Mouse (Mus musculus) embryonic stem cell, embryonic (primary cell): ENCODE data around the gene Osbpl2.

ENCODE experiments used
- CTCF ChIA-PET, 4 experiments: fragments of 300-600 bp in 2 of 4; fragments of 350-600 bp in 2 of 4; sonication (Branson Sonifier 250); formaldehyde crosslinking; loops; one replicate each; lab custom pipeline; 2022; ENCODE audit warnings: inconsistent platforms in 2 of 4; lab: Charles Lee
- POLR2A ChIA-PET, 4 experiments: fragments of 300-600 bp in 2 of 4; fragments of 350-600 bp in 2 of 4; sonication (Branson Sonifier 250); formaldehyde crosslinking; loops; one replicate each; lab custom pipeline; 2022; ENCODE audit warnings: antibody characterized with exemption in 4 of 4, inconsistent platforms in 1 of 4; lab: Charles Lee

The Osbpl2 gene

GRCm38 (mm10) chr2:180196610-180197322 lies 77.7 kb downstream of the Osbpl2 start:
- CTCF ChIA-PET: interaction anchor here in 1 of 4 experiments (0.6 to 2.3 kb wide), 2 partner anchors 11 to 1716 kb away, joined by 8 to 14 read pairs; no protein-coding TSS in a partner anchor
- POLR2A ChIA-PET: interaction anchor here in 2 of 4 experiments (0.7 to 32.9 kb wide), 10 partner anchors 11 to 61 kb away, joined by 3 to 743 read pairs (median 10); partner anchors contain the start of genes Lama5 (in 1 of the 2) and Rps21 (in 1 of the 2)

- POLR2A ChIA-PET: interaction anchor here in 2 of 4 experiments (1.0 to 32.9 kb wide), 8 partner anchors 10 to 93 kb away, joined by 3 to 743 read pairs (median 4); partner anchors contain the start of genes Hrh3 (in 1 of the 2), Lama5 (in 1 of the 2) and Rps21 (in 1 of the 2)
- CTCF ChIA-PET: interaction anchor here in 1 of 4 experiments (2.3 kb wide), 1 partner anchor 10 kb away, joined by 14 read pairs; no protein-coding TSS in a partner anchor
These were observed 78.4 kb downstream of the Osbpl2 start for GRCm38 (mm10) chr2:180197323-180198037.

GRCm38 (mm10) chr2:180198782-180199181 lies 79.7 kb downstream of the Osbpl2 start:
- POLR2A ChIA-PET: interaction anchor here (0.6 to 32.9 kb wide), 15 partner anchors 8 to 238 kb away, joined by 3 to 743 read pairs (median 3); partner anchors contain the start of genes Hrh3 (in 1 of the 4), Lama5 (in 1 of the 4) and Rps21 (in 1 of the 4)

GRCm38 (mm10) chr2:180200681-180201080 lies 81.6 kb downstream of the Osbpl2 start:
- POLR2A ChIA-PET: interaction anchor here in 3 of 4 experiments (0.6 to 32.9 kb wide), 17 partner anchors 8 to 246 kb away, joined by 3 to 743 read pairs (median 4); partner anchors contain the start of genes Lama5 (in 2 of the 3) and Rps21 (in 1 of the 3)

More at GRCm38 (mm10) chr2:180198782-180199181, 79.7 kb downstream of the Osbpl2 start:
- CTCF ChIA-PET: interaction anchor here in 3 of 4 experiments (0.6 to 2.3 kb wide), 4 partner anchors 9 to 1132 kb away, joined by 3 to 14 read pairs (median 8); no protein-coding TSS in a partner anchor

GRCm38 (mm10) chr2:180201303-180201702 lies 82.2 kb downstream of the Osbpl2 start:
- ChIA-PET CTCF (interaction anchor here in 1 of 4 experiments (1.1 kb wide), 1 partner anchor 11 kb away, joined by 3 read pairs; no protein-coding TSS in a partner anchor), POLR2A (interaction anchor here in 3 of 4 experiments (0.6 to 32.9 kb wide), 13 partner anchors 8 to 84 kb away, joined by 3 to 743 read pairs (median 4); partner anchors contain the start of genes Lama5 (in 2 of the 3) and Rps21 (in 2 of the 3))

More at GRCm38 (mm10) chr2:180200681-180201080, 81.6 kb downstream of the Osbpl2 start:
- CTCF ChIA-PET: interaction anchor here in 1 of 4 experiments (1.1 kb wide), 1 partner anchor 12 kb away, joined by 3 read pairs; no protein-coding TSS in a partner anchor

- ChIA-PET POLR2A (interaction anchor here in 2 of 4 experiments (0.6 to 32.9 kb wide), 9 partner anchors 8 to 85 kb away, joined by 3 to 743 read pairs (median 4); partner anchors contain the start of genes Lama5 (in 2 of the 2) and Rps21 (in 2 of the 2)), CTCF (interaction anchor here in 2 of 4 experiments (0.5 to 1.6 kb wide), 4 partner anchors 11 to 989 kb away, joined by 3 to 5 read pairs (median 3); no protein-coding TSS in a partner anchor)
These were observed 83.2 kb downstream of the Osbpl2 start for GRCm38 (mm10) chr2:180202263-180202662.

GRCm38 (mm10) chr2:180202805-180203204 lies 83.7 kb downstream of the Osbpl2 start:
- CTCF ChIA-PET: interaction anchor here in 2 of 4 experiments (1.3 to 1.6 kb wide), 3 partner anchors 10 to 48 kb away, joined by 3 to 5 read pairs (median 3); no protein-coding TSS in a partner anchor
- POLR2A ChIA-PET: interaction anchor here in 2 of 4 experiments (0.9 to 32.9 kb wide), 7 partner anchors 11 to 55 kb away, joined by 3 to 743 read pairs (median 18); partner anchors contain the start of genes Lama5 (in 2 of the 2) and Rps21 (in 1 of the 2)

GRCm38 (mm10) chr2:180204501-180204900 lies 85.4 kb downstream of the Osbpl2 start:
- POLR2A ChIA-PET: interaction anchor here (0.6 to 32.9 kb wide), 16 partner anchors 10 to 53 kb away, joined by 3 to 743 read pairs (median 4); partner anchors contain the start of genes Lama5 (in 2 of the 4) and Rps21 (in 1 of the 4)
- CTCF ChIA-PET: interaction anchor here in 2 of 4 experiments (0.6 to 1.0 kb wide), 3 partner anchors 9 to 108 kb away, joined by 3 to 6 read pairs (median 3); no protein-coding TSS in a partner anchor

GRCm38 (mm10) chr2:180205083-180205955 lies 86.2 kb downstream of the Osbpl2 start:
- ChIA-PET POLR2A (interaction anchor here (0.6 to 32.9 kb wide), 24 partner anchors 11 to 698 kb away, joined by 3 to 743 read pairs (median 4); partner anchors contain the start of genes Lama5 (in 2 of the 4) and Rps21 (in 2 of the 4)), CTCF (interaction anchor here (0.6 to 1.4 kb wide), 8 partner anchors 10 to 109 kb away, joined by 3 to 6 read pairs (median 4); no protein-coding TSS in a partner anchor)

GRCm38 (mm10) chr2:180205956-180206280 lies 86.8 kb downstream of the Osbpl2 start:
- POLR2A ChIA-PET: interaction anchor here in 3 of 4 experiments (0.7 to 32.9 kb wide), 16 partner anchors 12 to 697 kb away, joined by 3 to 743 read pairs (median 4); partner anchors contain the start of genes Lama5 (in 2 of the 3), Rps21 (in 2 of the 3), Dido1 (in 1 of the 3) and Gid8 (in 1 of the 3)

GRCm38 (mm10) chr2:180207840-180208239 lies 88.7 kb downstream of the Osbpl2 start:
- POLR2A ChIA-PET: interaction anchor here (0.6 to 32.9 kb wide), 26 partner anchors 10 to 166 kb away, joined by 3 to 743 read pairs (median 4); partner anchors contain the start of genes Lama5 (in 2 of the 4), Rps21 (in 2 of the 4), Psma7 (in 1 of the 4) and Ss18l1 (in 1 of the 4)
- CTCF ChIA-PET: interaction anchor here (0.6 to 8.2 kb wide), 42 partner anchors 9 to 583 kb away, joined by 3 to 102 read pairs (median 5); partner anchors contain the start of genes Rps21 (in 2 of the 4), Adrm1 (in 1 of the 4) and Lama5 (in 1 of the 4)

More at GRCm38 (mm10) chr2:180205956-180206280, 86.8 kb downstream of the Osbpl2 start:
- CTCF ChIA-PET: interaction anchor here (0.6 to 1.4 kb wide), 4 partner anchors 11 to 45 kb away, joined by 3 to 4 read pairs (median 4); no protein-coding TSS in a partner anchor

- POLR2A ChIA-PET: interaction anchor here (0.7 to 32.9 kb wide), 15 partner anchors 8 to 171 kb away, joined by 3 to 743 read pairs (median 5); partner anchors contain the start of genes Lama5 (in 2 of the 4) and Rps21 (in 2 of the 4)
- CTCF ChIA-PET: interaction anchor here (0.7 to 8.2 kb wide), 15 partner anchors 10 to 130 kb away, joined by 3 to 102 read pairs (median 6); partner anchors contain the start of genes Adrm1 (in 1 of the 4) and Lama5 (in 1 of the 4)
These were observed 89.9 kb downstream of the Osbpl2 start for GRCm38 (mm10) chr2:180208976-180209375.

- ChIA-PET POLR2A (interaction anchor here in 3 of 4 experiments (0.6 to 32.9 kb wide), 19 partner anchors 2 to 125 kb away, joined by 3 to 743 read pairs (median 6); partner anchors contain the start of genes Rps21 (in 3 of the 3) and Lama5 (in 2 of the 3)), CTCF (interaction anchor here (0.5 to 8.2 kb wide), 32 partner anchors 9 to 275 kb away, joined by 3 to 102 read pairs (median 4); partner anchors contain the start of genes Lama5 (in 1 of the 4) and Rps21 (in 1 of the 4))
These were observed 93.1 kb downstream of the Osbpl2 start for GRCm38 (mm10) chr2:180212255-180212654.
